Mouse (Mus musculus): Measurements from ENCODE around the gene Sipa1l1. TPM values are rescaled to one million over a fixed set of nuclear protein-coding genes. Genes with fewer than 3 reads are reported as not detected.

The Sipa1l1 gene
- polyA plus RNA-seq (2015; fragmentation: Nextera tagmentation; extraction: Ambion mirVana): 5.1 and 9.4 TPM in 2 replicates

DNA sequence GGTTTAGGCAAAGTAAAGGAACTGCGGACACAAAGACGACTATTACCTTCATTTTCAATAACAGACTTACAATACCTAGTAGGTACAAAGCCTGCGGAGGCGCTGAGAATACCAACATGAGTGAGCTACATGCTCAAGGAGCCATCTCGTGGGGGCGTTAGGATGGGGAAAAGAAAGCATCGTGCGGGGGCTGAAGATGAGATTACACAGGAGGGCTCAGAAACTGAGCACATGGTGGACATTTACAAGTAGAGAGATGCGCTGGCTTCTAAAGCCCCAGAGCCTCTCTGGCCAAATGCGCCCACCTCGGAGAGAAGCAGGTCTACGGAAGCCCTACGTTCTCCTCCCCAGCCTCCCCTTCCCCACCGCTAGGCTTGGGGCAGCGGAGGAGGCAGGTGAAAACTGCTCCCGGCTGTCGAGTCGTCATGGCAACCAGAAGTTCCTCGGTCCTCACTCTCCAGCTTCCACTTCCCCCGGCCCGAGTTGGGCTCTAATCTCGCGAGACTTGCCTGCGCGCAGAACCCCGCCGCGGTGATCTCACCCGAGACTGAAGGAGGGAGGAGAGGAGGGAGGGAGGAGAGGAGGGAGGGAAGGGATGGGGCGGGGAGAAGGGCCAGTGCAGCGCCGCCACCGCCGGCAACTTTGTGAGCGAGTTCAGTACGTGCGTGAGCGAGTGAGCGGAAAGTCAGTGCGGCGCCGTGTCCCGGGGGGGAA lies at the start of gene Sipa1l1:
TSS of gene Sipa1l1 (plus strand) at position 501 of the 714 bp plus-strand sequence.

Data from adrenal gland, postnatal 0 days (tissue).